Mouse (Mus musculus): Measurements from ENCODE around the gene Spout1. TPM values are rescaled to one million over a fixed set of nuclear protein-coding genes. Genes with fewer than 3 reads are reported as not detected.

The Spout1 gene
- total RNA-seq (2021): 10 to 100 TPM; 37.0 to 40.3 TPM

DNA sequence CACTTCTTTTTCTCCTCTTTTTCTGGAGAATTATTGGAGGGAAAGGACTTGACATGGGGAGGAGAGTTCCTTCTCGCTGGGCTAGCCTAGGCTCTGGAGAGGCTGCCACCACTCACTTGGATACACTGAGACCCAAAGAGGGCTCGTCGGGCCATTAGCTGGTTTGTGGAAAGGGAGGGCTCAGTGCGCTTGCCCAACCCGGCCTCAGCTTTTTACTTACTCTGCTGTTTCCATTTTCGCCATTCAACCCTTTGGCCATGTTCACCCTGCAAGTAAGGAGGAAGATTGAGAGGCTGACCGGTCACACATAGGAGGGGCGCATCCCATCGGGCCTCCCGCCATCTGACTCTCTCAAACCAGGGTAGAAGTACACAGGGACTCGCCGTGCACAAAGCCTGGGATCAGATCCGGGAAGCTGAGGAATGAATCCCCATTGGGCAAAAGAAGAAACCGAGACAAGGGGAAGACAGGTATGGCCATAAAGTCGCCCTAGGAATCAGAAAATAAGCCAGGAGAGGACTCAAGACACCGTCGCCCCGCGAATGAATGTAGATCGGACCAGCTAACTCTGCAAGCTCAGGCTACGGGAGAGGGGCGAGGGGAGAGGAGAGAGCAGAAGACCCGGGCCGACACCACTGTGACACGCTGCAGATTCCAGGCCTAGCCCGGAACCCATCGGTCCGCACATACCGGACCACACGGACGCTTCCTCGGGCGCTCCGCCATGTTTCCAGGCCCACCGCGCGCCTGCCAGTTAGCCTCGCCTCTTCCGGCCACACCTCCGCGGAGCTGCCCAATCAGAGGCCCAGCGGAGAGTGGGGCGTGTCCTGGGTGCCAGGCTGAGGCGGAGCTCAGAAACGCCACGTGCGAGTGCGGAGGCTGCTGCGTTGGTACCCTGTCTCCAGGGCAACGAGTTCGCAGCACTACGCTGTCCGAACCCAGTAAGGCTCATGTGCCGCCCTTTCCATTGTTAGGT, at the start of gene Spout1:
TSS of gene Spout1 (minus strand) at position 760 of the 976 bp plus-strand sequence.
- intact Hi-C loops (cut with DNase I): no loop called here

DNA sequence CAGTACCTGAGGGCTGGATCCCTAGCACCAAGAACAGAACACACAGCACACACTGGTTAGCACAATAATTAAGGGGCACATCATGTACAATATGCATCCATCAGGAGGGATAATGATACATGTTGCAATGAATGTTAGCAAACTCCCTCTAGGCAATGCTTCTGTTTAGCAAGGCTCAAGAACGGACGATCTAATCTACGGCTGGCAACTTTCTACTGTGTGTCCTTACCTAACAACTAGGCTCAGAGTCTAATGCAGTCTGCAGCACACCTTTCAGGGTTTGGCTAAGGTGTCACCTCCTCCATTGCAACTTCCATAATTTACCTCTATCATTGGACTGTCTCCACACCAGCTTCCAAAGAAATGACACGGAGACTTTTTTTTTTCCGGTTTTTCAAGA, 38.0 kb upstream of the Spout1 start:
- DNase-seq (ENCODE audit: extremely low spot score in 1 of 2, low spot score in 2 of 2): no peak
- intact Hi-C loops (cut with DNase I): no loop called here

More for the DNA sequence above, at the start of gene Spout1:
- DNase-seq (ENCODE audit: extremely low spot score in 1 of 2, low spot score in 2 of 2): peak; percentile 95 to 99

- intact Hi-C loops (cut with DNase I): no loop called here
- no peak for DNase-seq (ENCODE audit: extremely low spot score in 1 of 2, low spot score in 2 of 2)
Measured at GRCm38 (mm10) chr2:30215493-30215892, 37.2 kb upstream of the Spout1 start.

DNA sequence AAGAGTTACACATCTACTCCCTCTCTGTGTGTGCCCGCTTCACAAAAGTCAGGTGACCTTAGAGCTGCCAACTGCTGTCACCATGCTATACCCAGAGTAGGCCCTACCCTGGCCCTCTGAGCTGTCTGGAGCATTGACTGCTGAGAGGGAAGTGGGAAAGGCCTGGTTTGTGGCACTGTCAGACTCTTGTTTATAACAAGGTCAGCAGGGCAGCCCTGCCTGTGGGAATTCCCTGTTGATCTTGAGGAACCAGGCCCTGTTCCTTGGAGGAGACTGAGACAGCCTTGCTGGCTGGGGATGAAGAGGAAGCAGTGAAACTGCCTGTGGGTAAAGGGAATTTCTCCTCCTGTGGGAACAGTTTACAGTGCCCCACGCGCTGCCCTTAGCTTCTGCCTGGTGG, 36.5 kb upstream of the Spout1 start:
- intact Hi-C loops (cut with DNase I): no loop called here
- no peak for DNase-seq (ENCODE audit: extremely low spot score in 1 of 2, low spot score in 2 of 2)

DNA sequence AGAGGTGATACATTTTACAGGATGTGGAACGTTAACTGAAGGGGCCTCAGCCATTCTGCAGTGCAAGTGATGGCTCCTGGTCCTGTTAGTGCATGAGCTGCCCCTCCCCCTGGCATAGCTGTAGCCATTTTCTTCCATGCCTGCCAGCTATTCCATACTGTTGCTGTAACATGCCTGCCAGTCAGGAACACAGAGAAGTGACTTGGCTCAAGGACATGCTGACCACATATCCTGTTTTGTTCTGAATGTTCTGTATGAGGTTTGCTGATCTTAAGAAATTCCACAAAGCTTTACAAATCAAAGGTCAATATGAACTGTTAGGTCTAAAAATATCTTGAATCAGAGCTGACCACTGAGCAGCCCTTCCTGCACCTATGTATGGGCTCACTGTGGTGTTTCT, 34.7 kb upstream of the Spout1 start:
- no peak for DNase-seq (ENCODE audit: extremely low spot score in 1 of 2, low spot score in 2 of 2)
- intact Hi-C loops (cut with DNase I): no loop called here

GRCm38 (mm10) chr2:30212169-30212545, 33.9 kb upstream of the Spout1 start:
- DNase-seq (ENCODE audit: extremely low spot score in 1 of 2, low spot score in 2 of 2): no peak
- intact Hi-C loops (cut with DNase I): no loop called here

DNA sequence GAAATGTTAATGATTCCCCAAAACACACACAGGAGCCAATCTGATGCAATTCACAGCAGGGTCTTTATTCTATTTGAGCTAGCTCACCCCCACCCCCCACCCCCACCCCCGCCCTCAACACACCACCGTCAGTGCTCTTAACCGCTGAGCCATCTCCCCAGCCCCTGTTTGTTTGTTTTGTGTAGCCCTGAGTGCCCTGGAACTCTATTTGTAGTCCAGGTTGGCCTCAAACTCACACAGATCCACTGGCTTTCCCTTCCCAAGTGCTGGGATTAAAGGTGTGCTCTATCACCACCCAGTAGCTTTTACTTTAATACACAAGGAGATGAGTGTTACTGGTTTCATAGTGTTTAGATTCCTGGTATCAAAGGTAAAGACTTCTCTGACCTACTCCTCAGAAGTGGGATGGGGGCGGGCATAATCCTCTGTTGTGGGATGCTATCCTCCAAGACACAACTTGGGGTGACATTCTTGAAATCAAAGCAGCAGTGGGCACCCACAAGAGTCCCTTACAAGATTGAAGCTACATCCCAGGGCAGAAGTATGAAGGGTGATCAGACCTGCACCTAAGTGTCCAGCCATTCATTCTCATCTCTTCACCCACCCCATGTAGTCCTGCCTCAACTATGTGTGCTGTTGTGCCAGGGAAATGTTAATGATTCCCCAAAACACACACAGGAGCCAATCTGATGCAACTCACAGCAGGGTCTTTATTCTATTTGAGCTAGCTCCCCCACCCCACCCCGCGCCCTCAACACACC, 33.3 kb upstream of the Spout1 start:
- DNase-seq (ENCODE audit: extremely low spot score in 1 of 2, low spot score in 2 of 2): no peak
- intact Hi-C loops (cut with DNase I): no loop called here

GRCm38 (mm10) chr2:30207886-30208285, 29.6 kb upstream of the Spout1 start:
- no peak for DNase-seq (ENCODE audit: extremely low spot score in 1 of 2, low spot score in 2 of 2)
- intact Hi-C loops (cut with DNase I): no loop called here

GRCm38 (mm10) chr2:30207401-30207800, 29.1 kb upstream of the Spout1 start:
- intact Hi-C loops (cut with DNase I): no loop called here
- DNase-seq (ENCODE audit: extremely low spot score in 1 of 2, low spot score in 2 of 2): no peak

DNA sequence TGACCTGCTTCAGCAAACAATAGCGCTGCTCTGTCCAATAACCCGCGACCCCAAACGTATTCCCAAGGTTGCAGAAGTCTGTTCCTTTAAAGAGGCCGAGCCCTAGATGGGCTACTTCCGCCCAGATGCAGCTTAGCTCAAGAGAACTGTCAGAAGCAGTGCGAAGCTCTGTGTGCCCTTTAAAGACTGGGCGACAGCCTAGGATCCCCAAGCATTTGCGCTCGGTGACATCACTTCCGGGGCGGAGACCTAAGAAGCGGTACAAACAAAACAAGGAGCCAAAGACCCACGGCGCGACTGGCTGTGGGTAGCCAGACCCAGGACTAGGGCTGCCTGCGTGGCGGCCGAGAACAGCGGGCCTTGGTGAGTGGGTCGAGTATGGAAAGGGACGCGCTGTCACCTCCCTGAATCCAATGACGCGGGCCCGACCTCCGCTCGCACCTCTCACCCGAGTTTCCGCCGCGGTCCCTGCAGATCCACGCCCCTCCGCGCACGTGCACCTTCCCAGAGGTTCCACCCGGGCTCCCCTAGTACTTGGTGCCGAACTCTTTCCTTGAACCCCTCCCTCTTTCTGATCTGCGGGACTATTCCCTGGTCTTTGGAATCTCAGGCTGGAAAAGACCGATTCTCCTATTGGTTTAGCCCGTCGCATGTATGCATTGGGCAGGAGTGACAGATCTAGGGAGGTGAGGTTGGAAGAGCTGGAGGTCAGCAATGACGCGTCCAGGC, 27.5 kb upstream of the Spout1 start, which contains the start of gene Kyat1:
TSS of gene Kyat1 (minus strand) at position 219 of the 729 bp plus-strand sequence.
- intact Hi-C loops (cut with DNase I): no loop called here
- DNase-seq (ENCODE audit: extremely low spot score in 1 of 2, low spot score in 2 of 2): peak; percentile 92 to 94

GRCm38 (mm10) chr2:30205255-30205628, 27.0 kb upstream of the Spout1 start:
- peak; percentile 11 to 27 for DNase-seq (ENCODE audit: extremely low spot score in 1 of 2, low spot score in 2 of 2)
- intact Hi-C loops (cut with DNase I): no loop called here

GRCm38 (mm10) chr2:30203439-30203838, 25.2 kb upstream of the Spout1 start:
- intact Hi-C loops (cut with DNase I): no loop called here

DNA sequence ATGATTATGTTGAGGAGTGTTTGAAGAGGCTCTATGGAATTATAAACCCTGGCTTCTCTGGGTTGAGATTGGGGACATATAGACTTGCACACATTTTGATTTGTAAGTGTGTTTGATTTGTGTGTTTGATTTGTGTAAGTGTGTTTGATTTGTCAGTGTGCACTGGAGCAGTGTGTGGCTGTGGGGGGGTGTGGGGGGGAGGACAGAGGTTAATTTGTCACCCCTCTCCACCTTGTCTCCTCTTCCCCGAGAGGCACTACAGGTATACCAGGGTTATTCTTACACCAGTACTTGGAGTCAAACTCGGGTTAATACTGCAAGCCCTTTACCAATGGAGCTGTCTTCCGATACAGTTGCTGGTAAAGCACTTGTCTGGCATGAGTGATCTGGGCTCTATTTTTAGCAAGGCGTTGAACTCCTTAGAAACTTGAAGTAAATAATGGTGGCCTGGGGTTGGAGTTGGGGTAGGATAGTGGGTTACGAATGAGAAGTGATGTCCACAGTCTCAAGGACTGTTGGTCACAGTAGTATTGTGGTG, 22.2 kb upstream of the Spout1 start:
- no peak for DNase-seq (ENCODE audit: extremely low spot score in 1 of 2, low spot score in 2 of 2)
- intact Hi-C loops (cut with DNase I): no loop called here

More at GRCm38 (mm10) chr2:30203439-30203838, 25.2 kb upstream of the Spout1 start:
- DNase-seq (ENCODE audit: extremely low spot score in 1 of 2, low spot score in 2 of 2): peak in 1 of 2 experiments; percentile 29

DNA sequence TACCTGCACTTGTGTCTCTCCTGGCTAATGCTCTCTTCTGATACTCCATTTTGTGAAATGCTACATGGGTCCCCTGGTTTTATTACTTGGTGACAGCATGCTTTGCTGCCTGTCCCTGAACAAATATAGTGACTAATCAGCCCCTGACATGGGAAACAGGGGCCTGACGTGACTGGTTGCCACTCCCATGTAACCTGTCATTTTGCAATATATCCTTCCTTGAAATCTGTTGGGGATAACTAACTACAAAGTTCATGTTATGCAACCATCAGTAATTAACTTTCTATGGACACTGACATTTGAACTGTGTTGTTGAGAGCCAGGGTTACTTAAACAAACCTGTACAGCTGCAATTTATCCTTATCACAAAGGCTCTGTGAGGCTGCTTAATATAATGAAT, 21.7 kb upstream of the Spout1 start:
- no peak for DNase-seq (ENCODE audit: extremely low spot score in 1 of 2, low spot score in 2 of 2)
- intact Hi-C loops (cut with DNase I): no loop called here

DNA sequence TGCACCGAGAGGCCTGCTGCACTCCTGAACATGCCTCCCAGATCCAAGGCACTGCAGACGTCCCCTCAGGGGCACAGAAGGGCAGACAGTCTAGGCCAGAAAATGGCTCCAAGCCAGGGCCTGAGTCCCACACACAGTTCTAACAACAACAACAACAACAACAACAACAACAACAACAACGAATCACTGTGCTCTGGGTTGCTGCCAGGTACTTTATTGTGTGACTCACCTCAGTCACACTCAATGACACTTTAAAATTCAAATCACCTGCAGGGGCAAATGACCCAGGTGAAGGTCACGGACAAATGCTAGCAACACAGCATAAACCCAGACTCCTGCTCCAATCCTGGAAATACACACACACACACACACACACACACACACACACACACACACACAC, 19.8 kb upstream of the Spout1 start:
- no peak for DNase-seq (ENCODE audit: extremely low spot score in 1 of 2, low spot score in 2 of 2)
- intact Hi-C loops (cut with DNase I): no loop called here

GRCm38 (mm10) chr2:30194656-30195055, 16.4 kb upstream of the Spout1 start:
- intact Hi-C loops (cut with DNase I): no loop called here

GRCm38 (mm10) chr2:30191790-30192580, 13.7 kb upstream of the Spout1 start:
- intact Hi-C loops (cut with DNase I): no loop called here
- no peak for DNase-seq (ENCODE audit: extremely low spot score in 1 of 2, low spot score in 2 of 2)

More at GRCm38 (mm10) chr2:30194656-30195055, 16.4 kb upstream of the Spout1 start:
- DNase-seq (ENCODE audit: extremely low spot score in 1 of 2, low spot score in 2 of 2): no peak

DNA sequence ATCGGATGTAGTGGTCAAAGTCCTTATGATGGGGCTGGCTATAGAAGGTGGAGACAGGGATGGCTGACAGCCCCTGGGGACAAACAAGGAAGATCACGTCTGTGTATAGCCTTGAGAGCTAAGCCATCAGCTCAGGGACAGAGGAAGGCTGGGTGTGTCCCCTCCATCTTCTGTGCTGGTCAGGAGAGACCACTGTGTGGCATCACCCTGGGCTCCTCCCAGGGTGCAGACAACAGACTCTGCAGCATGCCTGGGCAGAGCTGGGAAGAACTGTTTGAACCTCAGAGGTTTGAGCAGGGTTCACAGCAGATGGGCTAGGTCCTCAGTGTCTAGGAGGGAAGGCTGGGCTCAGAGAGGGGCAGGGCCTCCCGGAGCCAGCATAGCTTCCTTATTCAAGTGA, 7.4 kb upstream of the Spout1 start:
- intact Hi-C loops (cut with DNase I): no loop called here
- DNase-seq (ENCODE audit: extremely low spot score in 1 of 2, low spot score in 2 of 2): no peak

All from left cerebral cortex, postnatal 10 days (tissue).